Mouse (Mus musculus): ENCODE data around the gene Fpr3.

DNA sequence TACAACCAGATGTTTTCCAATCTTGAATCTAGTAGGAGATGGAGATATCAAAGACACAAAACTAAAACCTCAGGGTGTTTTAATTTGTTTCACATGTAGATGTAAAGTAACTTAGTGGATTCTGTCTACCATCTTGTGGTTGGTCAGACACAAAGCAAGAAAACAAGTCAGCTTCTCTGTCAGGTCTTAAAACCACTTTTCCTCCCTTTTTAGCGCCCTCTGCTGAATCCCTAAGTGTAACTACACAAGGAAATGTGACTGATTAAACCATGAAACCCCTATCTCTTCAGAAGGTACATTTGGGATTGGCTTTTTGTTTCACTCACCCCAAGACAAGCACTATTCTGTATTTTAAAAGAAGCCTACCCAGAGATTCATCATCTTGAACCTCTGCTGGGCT lies 85.8 kb downstream of the Fpr3 start:
- TF ChIP-seq POLR2A (IDR thresholded peaks at IDR 0.05; ENCODE audit: low read depth, low read length) (no peak), CTCF (IDR thresholded peaks at IDR 0.05; ENCODE audit: extremely low read depth, insufficient read depth, insufficient read length, insufficient replicate concordance) (no peak)

Measured in spleen, adult 2 months (tissue).